Mouse (Mus musculus): Measurements from ENCODE around the gene Rwdd2b.

Rwdd2b gene

DNA sequence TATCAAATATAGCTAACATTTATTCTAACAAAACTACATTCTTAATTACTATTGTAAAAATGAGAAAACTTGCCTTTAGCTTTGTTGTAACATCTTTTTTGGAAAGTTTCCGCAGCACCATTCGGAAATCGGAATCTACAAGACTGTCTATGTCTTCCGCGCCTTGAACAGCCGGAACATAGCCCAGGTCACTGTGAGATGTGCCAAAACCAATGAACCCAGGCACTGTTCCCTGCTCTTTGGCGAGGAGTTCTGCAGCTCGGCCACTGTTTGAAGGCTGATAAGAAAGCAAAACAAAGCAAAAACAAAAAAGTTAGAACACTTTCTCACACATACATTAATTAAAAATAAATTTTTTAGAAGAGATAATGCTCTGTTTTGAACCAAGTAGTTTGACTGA is 12.9 kb downstream of the Rwdd2b start:
- no peak for ATAC-seq (ENCODE audit: insufficient number of reproducible peaks, low FRiP score, low TSS enrichment)

DNA sequence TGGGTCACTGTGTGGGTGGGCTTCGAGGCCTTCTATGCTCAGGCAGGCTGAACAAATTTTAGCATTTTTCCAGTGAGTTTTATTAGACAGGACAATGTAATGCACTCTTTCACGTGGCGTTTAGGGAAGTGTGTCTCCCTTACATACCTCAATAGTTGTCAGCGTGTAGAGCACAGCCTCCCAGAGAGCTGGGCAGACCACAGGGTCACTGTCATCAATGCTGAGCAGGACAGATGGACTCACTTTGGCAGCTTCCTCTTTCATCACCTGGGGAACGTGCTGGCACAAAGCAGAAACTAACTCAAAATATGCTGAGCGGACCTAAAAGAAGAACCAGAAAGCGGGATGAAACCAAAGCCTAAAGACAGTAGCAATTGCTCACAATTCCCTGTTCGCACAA is 19.7 kb downstream of the Rwdd2b start:
- no peak for ATAC-seq (ENCODE audit: insufficient number of reproducible peaks, low FRiP score, low TSS enrichment)

DNA sequence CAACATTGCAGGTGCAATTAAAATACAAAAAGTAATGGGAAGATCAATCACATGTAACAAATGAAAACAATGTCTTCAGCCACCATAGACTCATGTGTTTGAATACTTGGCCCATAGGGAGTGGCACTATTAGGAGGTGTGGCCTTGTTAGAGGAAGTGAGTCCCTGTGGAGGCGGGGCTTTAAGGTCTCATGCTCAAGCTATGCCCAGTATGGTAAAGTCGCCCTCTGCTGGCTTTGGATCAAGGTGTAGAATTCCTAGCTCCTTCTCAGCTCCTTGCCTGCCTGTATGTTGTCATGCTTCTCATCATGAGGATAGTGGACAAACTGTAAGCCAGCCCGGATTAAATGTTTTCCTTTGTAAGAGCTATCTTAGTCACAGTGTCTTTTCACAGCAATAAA is 35.4 kb downstream of the Rwdd2b start:
- no peak for ATAC-seq (ENCODE audit: insufficient number of reproducible peaks, low FRiP score, low TSS enrichment)

DNA sequence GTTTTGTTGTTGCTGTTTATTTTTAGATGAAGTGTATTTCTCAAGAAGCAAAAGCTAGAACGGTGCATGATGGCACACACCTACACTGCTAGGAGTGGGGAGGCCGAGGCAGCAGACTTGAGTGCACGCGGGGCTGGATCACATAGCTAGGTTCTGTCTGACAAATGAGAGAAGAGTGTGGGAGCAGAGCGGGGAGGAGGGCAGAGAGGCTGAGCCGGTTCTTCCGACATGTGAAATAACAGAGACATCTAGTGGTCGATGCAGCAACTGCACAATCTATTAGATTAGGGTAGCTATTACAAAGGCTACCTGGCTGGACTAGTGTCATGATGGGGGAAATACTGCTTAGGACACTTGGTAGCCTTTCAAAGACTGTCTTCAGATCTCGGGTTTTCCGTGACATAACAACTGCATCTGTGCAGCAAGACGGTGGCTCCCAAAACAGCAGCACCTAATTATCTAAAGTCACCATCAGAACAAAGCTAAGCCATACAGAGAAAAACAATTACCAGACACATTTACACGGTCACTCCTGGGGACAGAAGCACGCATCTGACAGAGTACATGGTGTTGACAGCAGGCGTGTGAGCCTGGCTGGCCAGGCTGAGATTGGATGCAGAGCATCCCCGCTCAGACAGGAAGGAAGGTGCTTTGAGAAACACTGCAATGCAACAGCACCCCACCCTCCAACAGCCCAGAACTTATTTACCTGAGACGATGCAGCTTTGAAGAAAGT is 46.4 kb downstream of the Rwdd2b start:
- peak; percentile 94 for ATAC-seq (ENCODE audit: insufficient number of reproducible peaks, low FRiP score, low TSS enrichment)

DNA sequence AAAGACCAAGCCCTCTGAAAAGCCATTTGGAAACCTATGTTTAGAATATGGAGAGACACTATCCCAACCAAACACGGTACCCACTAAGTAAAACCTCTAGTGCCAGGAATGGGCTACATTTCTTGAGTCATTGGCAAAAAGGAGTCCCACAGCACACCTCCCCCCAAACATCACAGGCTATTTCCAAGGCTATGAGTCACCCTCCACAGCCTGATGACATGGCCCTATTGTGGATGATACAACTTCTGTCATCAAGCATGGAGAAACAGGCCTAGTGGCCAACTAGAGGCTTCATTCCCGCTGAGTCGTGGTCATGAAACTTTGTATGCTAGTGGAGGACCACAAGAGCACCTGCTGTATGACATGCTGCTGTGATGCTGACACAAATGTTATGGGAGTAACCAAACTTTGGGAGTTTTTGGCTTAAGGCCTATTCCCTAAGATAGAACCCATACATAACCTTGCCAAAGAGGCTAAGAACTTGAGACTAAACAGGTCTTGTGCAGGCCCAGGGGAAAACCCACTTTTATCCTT is 52.9 kb downstream of the Rwdd2b start:
- no peak for ATAC-seq (ENCODE audit: insufficient number of reproducible peaks, low FRiP score, low TSS enrichment)

DNA sequence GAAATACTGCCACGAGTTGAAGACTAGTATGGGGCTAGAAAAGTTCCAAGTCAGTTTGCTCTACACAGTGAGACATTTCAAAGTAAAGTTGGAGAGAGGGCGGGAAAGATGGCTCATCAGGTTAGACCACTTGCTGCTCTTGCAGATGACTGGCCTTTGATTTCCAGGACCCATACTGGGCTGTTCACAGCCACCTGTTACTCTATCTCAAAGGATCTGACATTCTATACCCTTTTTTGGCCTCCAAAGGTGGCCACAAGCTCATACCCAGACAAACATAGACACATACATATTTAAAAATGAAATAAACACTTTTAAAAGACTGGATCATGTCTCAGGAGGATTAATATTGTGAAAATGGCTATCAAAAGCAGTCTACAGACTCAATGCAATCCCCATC is 56.0 kb downstream of the Rwdd2b start:
- no peak for ATAC-seq (ENCODE audit: insufficient number of reproducible peaks, low FRiP score, low TSS enrichment)

Data from cerebellum, adult (tissue).